Mouse (Mus musculus) brain, embryonic 14.5 days (tissue): Measurements from ENCODE around the gene Tbx1. TPM values are rescaled to one million over a fixed set of nuclear protein-coding genes. Genes with fewer than 3 reads are reported as not detected.
A peak's percentile ranks its signal among the peaks of the same experiment; 100 is the strongest.

Experiments
- DNase-seq: peaks from one replicate; pipeline ENCODE4 v3.0.0-alpha.2; 2011; ENCODE audit warnings: low read depth
- CTCF ChIP-seq: fragments of 200-500 bp; IDR thresholded peaks from 2 replicates; pipeline ENCODE4 v1.5.1; 2012; ENCODE audit warnings: inconsistent platforms, mild to moderate bottlenecking, moderate library complexity, borderline replicate concordance; ENCODE audit not compliant: insufficient read depth, insufficient read length; ENCODE audit errors: extremely low read depth
- POLR2A ChIP-seq: fragments of 200-500 bp; IDR thresholded peaks from 2 replicates; pipeline ENCODE4 v1.6.1; 2012; ENCODE audit warnings: mild to moderate bottlenecking, inconsistent platforms, borderline replicate concordance; ENCODE audit not compliant: poor library complexity, insufficient read depth, insufficient read length, severe bottlenecking; ENCODE audit errors: extremely low read depth
- polyA plus RNA-seq: library from polyadenylated mRNA; depleted of rRNA; stranded (reverse); fragments of >200 nt; gene quantifications from 2 replicates; pipeline ENCODE4 v1.2.3, GENCODE M21; 2012; rRNA removed

Tbx1 gene
- 1.3 and 1.9 TPM in 2 replicates for polyA plus RNA-seq

DNA sequence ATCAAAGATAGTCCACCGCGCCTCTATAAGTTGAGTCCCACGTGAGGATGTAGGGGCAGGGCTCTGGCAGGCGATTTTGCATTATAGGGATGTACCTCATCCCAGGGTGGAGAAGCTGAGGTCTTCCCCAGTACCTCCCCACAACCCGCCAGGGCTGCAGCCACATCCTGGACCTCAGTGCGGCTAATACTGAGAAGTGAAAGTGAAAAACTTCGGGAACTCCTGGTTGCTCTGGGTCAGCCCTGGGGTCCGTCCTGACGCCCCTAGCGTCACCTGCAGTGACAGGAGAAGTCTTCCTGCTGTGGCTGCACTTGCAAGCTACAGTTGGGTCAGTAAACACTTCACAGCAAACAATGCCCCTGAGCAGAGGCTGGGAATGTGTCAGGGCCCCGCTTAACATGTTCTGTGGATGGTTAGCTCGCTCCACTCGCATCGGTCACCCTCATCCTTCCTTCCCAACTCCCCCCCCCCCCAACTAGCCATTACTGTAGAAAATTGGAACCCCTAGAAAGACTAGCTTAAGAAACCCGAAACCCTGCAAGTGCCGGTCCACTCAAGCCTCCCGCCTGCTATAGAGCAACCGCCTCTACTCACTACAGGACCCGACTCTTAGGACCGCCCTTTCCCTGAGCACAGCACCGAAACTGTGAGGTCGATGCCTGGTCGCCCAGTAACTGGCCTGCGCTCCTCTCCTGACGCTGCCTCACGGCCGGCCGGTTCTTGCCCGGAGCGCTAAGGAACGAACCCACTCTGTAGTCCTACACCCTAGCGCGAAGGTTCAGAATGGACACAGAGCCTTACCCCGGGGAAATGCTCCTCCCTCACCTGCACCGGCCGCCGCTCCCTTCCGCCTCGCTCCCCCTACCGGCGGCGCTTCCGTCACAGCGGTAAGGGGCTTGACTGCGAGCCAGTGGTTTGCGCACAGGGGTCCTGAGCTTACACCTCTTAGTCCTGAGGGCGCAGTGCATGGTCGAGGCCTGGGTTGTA lies at the start of gene Tbx1:
Gene Tbx1 (minus strand): TSS at position 868 of the 987 bp plus-strand sequence.
- TF ChIP-seq CTCF (peak; percentile 43; the same call in 1 of the 2 replicates), POLR2A (no peak)
- DNase-seq: no peak

DNA sequence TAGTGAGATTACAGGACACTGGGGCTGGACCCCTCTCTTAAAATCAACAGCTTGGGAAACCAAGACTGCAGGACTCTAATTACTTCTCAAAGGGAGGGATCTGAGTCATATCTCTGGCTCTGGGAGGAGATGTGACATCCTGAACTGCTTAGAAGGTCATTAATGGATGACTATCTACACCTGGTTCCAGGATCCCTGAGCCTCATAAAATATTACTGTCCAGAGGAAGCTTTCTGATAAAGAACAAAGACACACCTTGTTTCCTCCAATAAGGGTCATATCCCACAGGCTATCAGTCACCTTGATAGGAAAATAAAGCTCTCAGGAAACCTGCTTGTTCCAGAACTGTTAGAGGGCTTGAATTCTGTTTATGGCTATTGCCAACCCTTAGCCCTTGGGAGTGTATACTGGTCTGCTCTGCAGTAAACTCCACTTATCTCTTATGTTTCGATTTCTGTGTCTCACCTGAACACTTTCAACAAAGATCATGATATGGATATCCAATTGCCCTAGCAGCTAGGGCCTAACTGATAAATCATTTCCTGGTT lies 49.0 kb upstream of the Tbx1 start:
- TF ChIP-seq POLR2A (no peak), CTCF (no peak)
- no peak for DNase-seq

DNA sequence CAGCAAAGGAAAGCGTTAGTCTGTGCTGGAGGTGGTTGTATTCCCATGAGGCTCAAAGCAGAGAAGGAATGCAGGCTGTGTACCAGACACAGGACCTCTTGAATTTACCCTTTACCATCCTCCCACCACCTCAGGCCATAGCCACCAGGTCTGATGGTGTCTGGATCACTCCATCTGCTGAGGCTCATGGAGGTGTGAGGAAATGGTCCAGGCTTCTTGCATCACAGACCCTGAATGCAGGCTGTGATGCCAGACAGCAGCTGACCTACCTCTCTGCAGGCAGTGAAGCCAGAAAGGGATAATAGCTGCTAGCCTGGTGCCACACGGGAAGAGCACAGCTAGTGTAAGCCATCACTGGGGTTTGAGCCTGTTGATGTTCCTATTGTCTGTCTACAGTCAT lies 47.9 kb upstream of the Tbx1 start:
- no peak for DNase-seq
- TF ChIP-seq POLR2A: no peak
- TF ChIP-seq CTCF: no peak

DNA sequence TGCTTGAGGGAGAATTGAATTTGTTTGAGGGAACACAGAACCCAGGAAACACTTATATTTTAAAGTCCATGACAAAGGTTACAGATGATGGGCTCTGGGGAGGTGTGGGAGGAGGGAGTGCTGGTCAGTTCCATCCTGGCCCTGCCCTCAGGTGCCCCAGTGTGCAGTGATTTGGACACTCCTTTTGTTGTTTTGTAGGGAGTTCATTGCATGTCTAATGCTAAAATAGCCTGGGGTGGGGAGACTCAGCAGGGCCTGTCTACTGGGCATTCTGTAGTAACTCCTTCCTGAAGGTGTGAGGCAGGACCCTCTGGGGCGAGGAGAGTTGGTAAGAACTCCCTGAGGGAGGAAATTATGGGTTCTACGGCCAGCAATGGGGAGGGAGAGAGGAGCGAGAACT lies 46.3 kb upstream of the Tbx1 start:
- no peak for DNase-seq
- TF ChIP-seq POLR2A: no peak
- TF ChIP-seq CTCF: no peak

DNA sequence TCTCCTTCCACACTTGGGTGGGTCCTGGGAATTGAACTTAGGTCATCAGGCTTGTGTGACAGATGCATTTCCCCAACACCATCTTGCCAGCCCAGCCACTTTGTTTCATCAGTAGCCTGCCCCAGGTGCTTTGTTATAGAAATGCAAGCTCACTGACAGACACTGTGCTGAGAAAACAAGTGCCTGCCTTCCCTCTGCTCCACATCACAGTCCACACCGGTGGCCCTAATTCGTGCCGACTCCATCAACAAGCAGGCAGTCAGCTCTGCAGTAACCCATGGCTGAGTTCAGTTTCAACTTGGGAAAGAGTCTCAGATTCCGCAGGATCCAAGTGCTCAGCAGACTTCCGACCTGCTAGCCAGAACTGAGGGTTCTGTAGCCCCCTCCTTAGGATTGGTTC lies 45.9 kb upstream of the Tbx1 start:
- TF ChIP-seq POLR2A (no peak), CTCF (no peak)
- DNase-seq: no peak

DNA sequence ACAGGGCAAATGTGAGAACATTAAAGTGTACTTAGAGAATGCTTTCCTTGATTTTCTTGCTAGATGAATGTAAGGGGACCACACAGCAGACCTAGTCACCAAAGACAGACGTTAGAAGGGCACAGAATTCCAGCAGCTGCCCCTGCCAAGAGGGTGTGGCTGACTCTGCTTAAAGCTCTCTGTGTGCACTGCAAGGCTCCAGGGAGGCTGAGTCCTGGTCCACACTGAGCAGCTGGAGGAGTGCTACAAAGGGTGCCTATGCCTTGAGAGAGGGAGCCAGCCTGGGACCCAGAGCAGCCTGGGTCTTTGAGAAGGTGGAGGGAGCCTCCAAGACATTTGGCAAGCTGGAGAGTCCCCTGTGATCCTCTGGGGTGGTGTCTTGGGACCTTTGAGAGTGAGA lies 42.9 kb upstream of the Tbx1 start:
- TF ChIP-seq POLR2A: no peak
- no peak for DNase-seq

DNA sequence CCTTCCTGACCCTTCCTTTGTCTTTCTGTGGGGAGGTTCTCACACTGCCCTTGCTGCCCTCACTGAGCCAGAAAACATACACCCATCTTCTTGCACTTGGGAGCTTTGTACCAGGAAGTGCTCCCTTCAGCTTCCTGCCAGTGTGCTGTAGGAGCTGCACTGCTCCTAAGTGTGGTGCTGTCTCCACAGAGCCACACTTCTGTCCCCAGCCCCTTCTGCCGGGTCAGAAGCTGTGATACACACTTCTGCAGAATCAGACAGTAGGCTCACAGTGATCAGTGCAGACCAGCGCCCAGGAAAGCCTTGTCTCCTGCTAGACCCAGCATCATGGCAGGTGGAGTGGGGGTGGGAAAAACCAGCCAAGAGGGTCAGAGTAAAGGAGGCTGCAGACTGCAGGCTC lies 42.3 kb upstream of the Tbx1 start:
- DNase-seq: no peak
- no peak for TF ChIP-seq CTCF
- no peak for TF ChIP-seq POLR2A

DNA sequence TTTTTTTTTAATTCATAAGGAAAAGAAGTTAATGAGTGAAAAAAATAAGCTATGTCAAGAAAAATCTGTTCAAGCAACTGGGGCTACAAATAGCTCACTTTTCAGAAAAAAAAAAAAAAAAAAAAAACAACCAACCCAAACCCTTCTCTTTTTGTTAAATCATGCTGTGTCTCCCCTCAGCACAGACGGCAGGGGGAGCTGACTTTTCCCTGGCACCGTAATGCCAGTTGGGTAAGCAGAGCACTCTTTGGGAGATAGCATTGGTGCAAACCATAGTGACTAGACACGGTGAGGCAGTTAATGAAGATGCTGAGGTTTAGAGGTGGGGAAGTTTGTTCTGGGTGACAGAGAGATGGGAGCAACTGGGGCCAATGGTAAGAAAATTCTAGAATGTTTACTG lies 41.6 kb upstream of the Tbx1 start:
- TF ChIP-seq CTCF (peak; percentile 39; the same call in 1 of the 2 replicates), POLR2A (no peak)
- peak; percentile 34 for DNase-seq

DNA sequence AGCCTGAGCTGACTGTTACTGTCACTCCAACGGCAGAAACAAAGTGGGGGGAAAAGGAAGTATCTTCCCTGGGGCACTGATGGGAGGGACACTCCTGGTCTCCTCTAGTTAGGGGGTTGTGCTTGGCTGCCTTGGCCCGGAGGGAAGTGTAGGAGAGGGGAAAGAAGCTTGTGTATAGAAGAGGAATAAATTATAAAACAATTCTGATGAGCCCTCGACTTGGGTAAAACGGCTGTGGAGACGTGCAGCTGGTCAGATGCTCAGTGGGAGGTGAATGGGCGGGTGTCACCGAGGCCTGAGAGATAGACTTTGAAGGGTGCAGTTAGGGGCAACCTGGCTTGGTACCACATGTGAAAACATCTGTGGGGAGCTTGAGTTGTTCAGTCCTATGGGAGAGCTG lies 40.7 kb upstream of the Tbx1 start:
- no peak for TF ChIP-seq CTCF
- no peak for TF ChIP-seq POLR2A
- no peak for DNase-seq

DNA sequence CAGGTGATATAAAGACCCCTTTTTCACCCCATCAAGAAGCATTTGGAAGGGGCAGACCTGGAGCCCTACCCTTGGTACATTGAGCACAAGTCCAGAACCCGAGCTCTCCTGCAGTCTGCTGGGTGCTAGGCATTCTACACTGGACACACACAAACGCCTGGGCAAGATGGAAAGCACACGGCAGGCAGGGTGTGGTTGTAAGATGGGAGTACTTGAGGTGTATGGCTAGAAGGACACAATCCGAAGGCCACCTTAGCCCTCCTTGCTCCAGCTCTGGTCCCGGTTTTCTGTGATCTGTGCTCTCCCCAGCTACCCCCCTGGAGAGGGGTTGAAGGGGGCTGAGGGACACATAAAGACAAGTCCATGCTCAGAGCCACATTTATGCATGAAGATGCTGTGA lies 39.8 kb upstream of the Tbx1 start:
- no peak for DNase-seq
- TF ChIP-seq POLR2A: no peak
- no peak for TF ChIP-seq CTCF

DNA sequence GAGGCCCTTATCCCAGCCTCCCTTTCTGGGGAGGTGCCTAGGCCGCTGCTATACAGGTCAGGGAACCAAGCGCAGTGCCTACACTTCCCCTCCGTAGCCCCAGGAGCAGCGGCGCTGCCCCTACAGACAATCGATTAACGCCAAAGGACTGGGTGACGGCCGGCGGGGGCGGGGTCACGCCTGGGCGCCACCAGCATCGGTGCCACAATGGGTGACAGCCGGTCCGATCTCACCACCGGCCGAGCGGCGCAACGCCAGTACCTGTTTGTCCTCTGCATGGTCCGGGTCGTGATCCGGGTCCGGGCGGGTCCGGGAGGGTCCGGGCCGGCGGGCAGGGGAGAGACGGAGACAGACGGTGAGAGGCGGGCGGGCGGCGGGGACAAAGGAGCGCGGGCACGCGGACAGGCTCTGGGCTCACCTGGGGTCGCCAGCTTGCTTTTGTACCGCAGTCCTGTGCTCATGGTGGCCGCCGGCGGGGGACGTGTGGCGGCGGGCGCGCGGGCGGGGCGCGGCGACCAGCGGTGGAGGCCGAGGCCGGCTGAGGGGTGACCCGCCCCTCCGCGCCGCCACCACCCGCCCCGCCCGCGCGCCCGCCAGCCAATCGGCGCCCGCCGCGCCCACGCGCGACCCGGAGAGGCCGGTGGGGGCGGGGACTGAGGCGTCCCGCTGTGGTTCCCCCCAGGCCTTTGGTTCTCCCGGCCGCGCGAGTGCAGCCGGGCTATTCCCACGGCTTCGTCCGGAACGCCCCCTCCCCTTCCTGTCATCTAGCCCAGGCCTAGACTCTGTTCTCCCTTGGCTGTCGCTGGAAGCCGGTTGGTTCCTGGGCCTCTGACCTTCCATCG lies 39.1 kb upstream of the Tbx1 start, which contains the start of gene Sept5:
Gene Sept5 (minus strand): TSS at position 565 of the 842 bp plus-strand sequence.
- peak; percentile 68 for DNase-seq
- TF ChIP-seq POLR2A (peak; percentile 75), CTCF (no peak)
